Mouse (Mus musculus): ENCODE results near the gene Ostm1.

Gene Ostm1

GRCm38 (mm10) chr10:42669970-42670369, 86.3 kb downstream of the Ostm1 start:
- in situ Hi-C loops (cut with MboI; ENCODE audit: unreplicated experiment in 2 of 2) = no loop called here

GRCm38 (mm10) chr10:42672798-42673197, 89.2 kb downstream of the Ostm1 start:
- in situ Hi-C loops (cut with MboI; ENCODE audit: unreplicated experiment in 2 of 2) = no loop called here

GRCm38 (mm10) chr10:42675571-42675970, 91.9 kb downstream of the Ostm1 start:
- in situ Hi-C loops (cut with MboI; ENCODE audit: unreplicated experiment in 2 of 2) = no loop called here

GRCm38 (mm10) chr10:42678331-42678730, 94.7 kb downstream of the Ostm1 start:
- in situ Hi-C loops (cut with MboI; ENCODE audit: unreplicated experiment in 2 of 2) = no loop called here

GRCm38 (mm10) chr10:42678755-42679364, 95.2 kb downstream of the Ostm1 start:
- in situ Hi-C loops (cut with MboI; ENCODE audit: unreplicated experiment in 2 of 2) = no loop called here

- in situ Hi-C loops (cut with MboI; ENCODE audit: unreplicated experiment in 2 of 2) = no loop called here
Measured at GRCm38 (mm10) chr10:42679586-42679985, 96.0 kb downstream of the Ostm1 start.

- in situ Hi-C loops (cut with MboI; ENCODE audit: unreplicated experiment in 2 of 2) = no loop called here
Measured at GRCm38 (mm10) chr10:42680582-42681001, 97.0 kb downstream of the Ostm1 start.

GRCm38 (mm10) chr10:42682421-42682820, 98.8 kb downstream of the Ostm1 start:
- in situ Hi-C loops (cut with MboI; ENCODE audit: unreplicated experiment in 2 of 2) = no loop called here

- in situ Hi-C loops (cut with MboI; ENCODE audit: unreplicated experiment in 2 of 2) = no loop called here
Measured at GRCm38 (mm10) chr10:42687873-42688272, 104.3 kb downstream of the Ostm1 start.

- in situ Hi-C loops (cut with MboI; ENCODE audit: unreplicated experiment in 2 of 2) = no loop called here
Measured at GRCm38 (mm10) chr10:42689694-42690093, 106.1 kb downstream of the Ostm1 start.

GRCm38 (mm10) chr10:42690233-42691028, 106.8 kb downstream of the Ostm1 start:
- in situ Hi-C loops (cut with MboI; ENCODE audit: unreplicated experiment in 2 of 2) = no loop called here

- in situ Hi-C loops (cut with MboI; ENCODE audit: unreplicated experiment in 2 of 2) = no loop called here
Measured at GRCm38 (mm10) chr10:42691051-42691450, 107.4 kb downstream of the Ostm1 start.

GRCm38 (mm10) chr10:42692095-42692494, 108.5 kb downstream of the Ostm1 start:
- in situ Hi-C loops (cut with MboI; ENCODE audit: unreplicated experiment in 2 of 2) = no loop called here

- in situ Hi-C loops (cut with MboI; ENCODE audit: unreplicated experiment in 2 of 2) = no loop called here
Measured at GRCm38 (mm10) chr10:42692794-42693193, 109.2 kb downstream of the Ostm1 start.

GRCm38 (mm10) chr10:42693482-42693881, 109.9 kb downstream of the Ostm1 start:
- in situ Hi-C loops (cut with MboI; ENCODE audit: unreplicated experiment in 2 of 2) = no loop called here

- in situ Hi-C loops (cut with MboI; ENCODE audit: unreplicated experiment in 2 of 2) = loop anchor here (5.0 kb wide), 3 partner anchors 146 to 291 kb away; no protein-coding TSS in a partner anchor
Measured at GRCm38 (mm10) chr10:42696361-42696760, 112.7 kb downstream of the Ostm1 start.

GRCm38 (mm10) chr10:42697007-42697406, 113.4 kb downstream of the Ostm1 start:
- in situ Hi-C loops (cut with MboI; ENCODE audit: unreplicated experiment in 2 of 2) = loop anchor here (5.0 kb wide), 3 partner anchors 145 to 290 kb away; no protein-coding TSS in a partner anchor

- in situ Hi-C loops (cut with MboI; ENCODE audit: unreplicated experiment in 2 of 2) = loop anchor here (5.0 kb wide), 3 partner anchors 144 to 289 kb away; no protein-coding TSS in a partner anchor
Measured at GRCm38 (mm10) chr10:42698375-42698774, 114.8 kb downstream of the Ostm1 start.

GRCm38 (mm10) chr10:42698994-42699393, 115.4 kb downstream of the Ostm1 start:
- in situ Hi-C loops (cut with MboI; ENCODE audit: unreplicated experiment in 2 of 2) = loop anchor here (5.0 kb wide), 3 partner anchors 143 to 288 kb away; no protein-coding TSS in a partner anchor

- in situ Hi-C loops (cut with MboI; ENCODE audit: unreplicated experiment in 2 of 2) = no loop called here
Measured at GRCm38 (mm10) chr10:42702111-42702510, 118.5 kb downstream of the Ostm1 start.

- in situ Hi-C loops (cut with MboI; ENCODE audit: unreplicated experiment in 2 of 2) = no loop called here
Measured at GRCm38 (mm10) chr10:42714676-42715075, 131.1 kb downstream of the Ostm1 start.

Measured in v-Abl transformed pro-B cells (cell line).